Mouse (Mus musculus): ENCODE data around the gene Rlim.

GRCm38 (mm10) chrX:103987215-103987964, 6.3 kb upstream of the Rlim start:
- TF ChIP-seq USF1 (IDR thresholded peaks at IDR 0.05; ENCODE audit: low read depth) = no peak
- no peak for TF ChIP-seq CTCF (IDR thresholded peaks at IDR 0.05; ENCODE audit: control insufficient read depth, insufficient read depth, insufficient read length)
- no peak for TF ChIP-seq CEBPB (IDR thresholded peaks at IDR 0.05; ENCODE audit: low read depth)
- no peak for TF ChIP-seq FOSL1 (IDR thresholded peaks at IDR 0.05; ENCODE audit: insufficient read depth, low read length, poor library complexity, severe bottlenecking)
